ENCODE assay signal across 18 mouse cellular contexts in the genomic region with DNA sequence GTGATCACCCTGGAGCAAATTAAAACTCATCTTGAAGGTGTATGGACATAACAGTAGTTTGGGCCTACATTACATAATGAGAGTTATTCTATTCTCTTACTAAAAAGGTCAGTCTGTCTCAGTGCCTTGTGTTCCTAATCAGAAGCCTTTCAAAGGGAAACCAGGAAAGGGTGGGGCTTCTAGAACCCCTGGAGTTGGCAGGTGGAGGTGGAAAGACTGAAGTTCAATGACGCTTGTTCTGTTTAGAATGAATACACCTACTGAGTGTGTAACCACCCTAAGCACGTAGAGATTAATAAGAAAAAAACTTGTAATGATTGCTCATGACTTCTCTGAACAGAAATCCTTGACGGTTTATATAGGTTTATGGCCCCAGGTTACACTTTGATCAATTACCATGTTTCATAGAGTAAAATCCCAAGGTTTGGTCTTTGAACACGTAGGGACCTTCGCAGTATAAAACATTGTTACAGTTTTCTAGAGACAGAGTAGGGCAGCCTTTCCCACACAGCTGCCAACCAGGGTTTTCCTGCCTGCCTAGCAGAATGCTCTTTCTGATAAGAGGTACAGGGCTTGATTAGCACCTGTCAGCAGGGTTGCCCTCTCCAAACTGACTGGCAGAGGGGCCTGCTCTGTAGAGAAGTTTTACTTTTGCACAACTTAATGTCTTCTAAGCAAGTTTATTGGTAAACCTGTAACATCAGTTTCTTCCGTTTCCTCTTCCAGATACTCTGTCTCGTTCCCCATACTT. TPM values are rescaled to one million over a fixed set of nuclear protein-coding genes. Genes with fewer than 3 reads are reported as not detected.
DNase-seq lines count a peak whose midpoint lies in the region; ATAC-seq and TF ChIP-seq lines count a peak whose summit lies in the region.
"Had no signal": no experiment of that assay in that cellular context is flagged by ENCODE, and none has a peak within 500 bp of the region (broad histone marks: within the 10 kb centered on the region; RNA-seq: fewer than 3 reads in every experiment).

No protein-coding gene starts in this region.

- H3K4me2 ChIP-seq in intestine, postnatal 0 days (replicated peaks; ENCODE audit: low read depth) = no peak overlapping the region
- H3K4me2 ChIP-seq: heart, embryonic 11.5 days; limb, embryonic 15.5 days; midbrain, embryonic 11.5 days had no signal

- no peak overlapping the region for H3K27ac ChIP-seq in MEL (ENCODE audit: control insufficient read depth, low read depth, low read length)
- peak overlapping the region; percentile 62 for H3K27ac ChIP-seq in intestine, postnatal 0 days (ENCODE audit: low read depth, low read length)
- H3K27ac ChIP-seq: limb, embryonic 15.5 days had no signal

- TF ChIP-seq EP300 in MEL (IDR thresholded peaks at IDR 0.05; ENCODE audit: low read depth in 1 of 2, low read length in 2 of 2) = peak; percentile 26 to 74; a peak in 3 of 4 replicates

- H3K9ac ChIP-seq in MEL (ENCODE audit: control insufficient read depth, low read depth, low read length, poor library complexity, severe bottlenecking) = 0 out of 2 replicates have a peak overlapping the region, but pooled peaks have one; percentile 26
- 0 out of 2 replicates have a peak overlapping the region, but pooled peaks have one; percentile 7 for H3K9ac ChIP-seq in intestine, postnatal 0 days (ENCODE audit: low read depth, low read length)
- H3K9ac ChIP-seq: limb, embryonic 15.5 days had no signal

- no peak overlapping the region for H3K4me3 ChIP-seq in MEL (ENCODE audit: control insufficient read depth in 1 of 2, insufficient read depth in 1 of 2, low read depth in 2 of 2, low read length in 2 of 2)
- H3K4me3 ChIP-seq in intestine, postnatal 0 days (ENCODE audit: low read depth, low read length) = no peak overlapping the region
- H3K4me3 ChIP-seq: limb, embryonic 15.5 days had no signal

- ATAC-seq in intestine, postnatal 0 days = peak; percentile 83
- peak; percentile 88 for ATAC-seq in megakaryocyte progenitor cell, adult 5-6 weeks (replicated peaks; ENCODE audit: poor library complexity)
- ATAC-seq: CD4-positive, CD25-positive, alpha-beta regulatory T cell, adult 4 months; Patski had no signal

- no peak for TF ChIP-seq POLR2A in MEL (IDR thresholded peaks at IDR 0.05; ENCODE audit: control insufficient read depth in 1 of 2, insufficient read depth in 1 of 2, low read depth in 1 of 2, low read length in 2 of 2, poor library complexity in 1 of 2)

- TF ChIP-seq RAD21 in MEL (IDR thresholded peaks at IDR 0.05; ENCODE audit: low read depth, low read length) = no peak

- H3K4me1 ChIP-seq in MEL (ENCODE audit: control insufficient read depth in 1 of 2, insufficient read depth in 2 of 2, low read length in 2 of 2) = peaks cover 15 to 32% of the 10 kb centered on the region in 2 experiments
- H3K4me1 ChIP-seq in intestine, postnatal 0 days (replicated peaks; ENCODE audit: control insufficient read depth, insufficient read depth, low read length) = 0 out of 2 replicates have a peak, but pooled peaks cover 10% of the 10 kb centered on the region

- peak; percentile 49 for DNase-seq in MEL (ENCODE audit: low read depth, low spot score)
- peak; percentile 65 for DNase-seq in c-Kit-negative CD71-positive TER-119-positive erythroid progenitor cells, embryonic 14.5 days (ENCODE audit: low read depth, low spot score)
- no peak for DNase-seq in frontal cortex, postnatal 10 days (ENCODE audit: low spot score in 2 of 2)
- no peak for DNase-seq in layer of hippocampus, adult 11-12 months (ENCODE audit: low spot score)
- DNase-seq in cerebellum, postnatal 10 days = no peak
- DNase-seq in retina, postnatal 1 day = no peak
- DNase-seq: cerebellum, adult 8-10 months; embryo, embryonic 11 days; gastrocnemius, postnatal 25 days; lung, postnatal 14 days; thymus, postnatal 36 days had no signal

- H3K27me3 ChIP-seq in MEL (ENCODE audit: control insufficient read depth in 1 of 2, insufficient read depth in 2 of 2, low read length in 2 of 2) = no peaks in the 10 kb centered on the region
- no peaks in the 10 kb centered on the region for H3K27me3 ChIP-seq in intestine, postnatal 0 days (replicated peaks; ENCODE audit: control insufficient read depth, insufficient read depth, low read length)
- H3K27me3 ChIP-seq: limb, embryonic 15.5 days; Patski had no signal

- no peak for TF ChIP-seq CTCF in MEL (IDR thresholded peaks at IDR 0.05 in 2 of 3, conservative IDR thresholded peaks at IDR 0.05 in 1 of 3; ENCODE audit: control insufficient read depth in 1 of 3, insufficient read depth in 1 of 3, low read depth in 2 of 3, low read length in 3 of 3, poor library complexity in 1 of 3, severe bottlenecking in 1 of 3)
- no peak for TF ChIP-seq CTCF in intestine, postnatal 0 days (IDR thresholded peaks at IDR 0.05; ENCODE audit: low read depth)

- 50% methylated on average over 7 of the region's 7 CpGs for WGBS in intestine, postnatal 0 days

- H3K79me2 ChIP-seq in MEL (ENCODE audit: control insufficient read depth, insufficient read depth, low read length, poor library complexity) = no peaks in the 10 kb centered on the region

- H3K36me3 ChIP-seq in MEL (ENCODE audit: control insufficient read depth in 1 of 2, insufficient read depth in 2 of 2, low read length in 2 of 2) = peaks cover 0 to 32% of the 10 kb centered on the region in 2 experiments; a peak in 2 of 4 replicates
- no peaks in the 10 kb centered on the region for H3K36me3 ChIP-seq in intestine, postnatal 0 days (ENCODE audit: control insufficient read depth, insufficient read depth)
- H3K36me3 ChIP-seq: limb, embryonic 15.5 days had no signal

- H3K9me3 ChIP-seq in MEL (replicated peaks; ENCODE audit: insufficient read depth, low read length) = no peaks in the 10 kb centered on the region
- H3K9me3 ChIP-seq in intestine, postnatal 0 days (ENCODE audit: control insufficient read depth) = no peaks in the 10 kb centered on the region
- H3K9me3 ChIP-seq: limb, embryonic 15.5 days had no signal

TF ChIP-seq in MEL, 35 proteins besides CTCF, POLR2A, EP300 and RAD21 (continues in another document):
- no peak for TF ChIP-seq POLR2AphosphoS2 (IDR thresholded peaks at IDR 0.05; ENCODE audit: low read length)
- TF ChIP-seq NELFE (IDR thresholded peaks at IDR 0.05; ENCODE audit: low read depth, low read length) = no peak
- no peak for TF ChIP-seq MAX (IDR thresholded peaks at IDR 0.05; ENCODE audit: low read length)
- TF ChIP-seq MYB (IDR thresholded peaks at IDR 0.05; ENCODE audit: low read depth, low read length) = no peak
- peak; percentile 88 for TF ChIP-seq TAL1 (IDR thresholded peaks at IDR 0.05; ENCODE audit: low read length)
- TF ChIP-seq SMC3 (IDR thresholded peaks at IDR 0.05; ENCODE audit: low read depth, low read length) = no peak
- TF ChIP-seq CHD1 (IDR thresholded peaks at IDR 0.05; ENCODE audit: low read depth, low read length) = no peak
- no peak for TF ChIP-seq UBTF (IDR thresholded peaks at IDR 0.05; ENCODE audit: borderline replicate concordance, insufficient read depth, low read depth, low read length)
- TF ChIP-seq JUND (IDR thresholded peaks at IDR 0.05; ENCODE audit: low read depth, low read length) = no peak
- no peak for TF ChIP-seq ZC3H11A (IDR thresholded peaks at IDR 0.05; ENCODE audit: low read depth, low read length)
- TF ChIP-seq MAFK (IDR thresholded peaks at IDR 0.05; ENCODE audit: borderline replicate concordance, low read depth, low read length) = no peak
- no peak for TF ChIP-seq BHLHE40 (IDR thresholded peaks at IDR 0.05; ENCODE audit: borderline replicate concordance, low read depth, low read length)
- peak; percentile 67 for TF ChIP-seq TCF12 (IDR thresholded peaks at IDR 0.05; ENCODE audit: low read depth, low read length)
- no peak for TF ChIP-seq MAZ (IDR thresholded peaks at IDR 0.05; ENCODE audit: low read depth, low read length)
- TF ChIP-seq ELF1 (IDR thresholded peaks at IDR 0.05; ENCODE audit: low read depth, low read length) = no peak

RNA-seq across cellular contexts. Expression of a gene that starts 14.4 kb away (rescaled TPM):
- 1,889 and 1,922 TPM in 2 replicates for total RNA-seq in MEL (2012; rRNA removed)
- 10 to 100 TPM in 1 of 2 experiments, not detected in 1; 11.7 TPM for polyA plus RNA-seq in MEL (2012; ENCODE audit: insufficient read depth in 1 of 2, insufficient read length in 2 of 2, low read depth in 1 of 2, low replicate concordance in 2 of 2, missing spikeins in 1 of 2)
- 34.7 and 35.3 TPM in 2 replicates for polyA plus RNA-seq in intestine, postnatal 0 days (2015; fragmentation: Nextera tagmentation; extraction: Ambion mirVana)
- total RNA-seq in megakaryocyte progenitor cell, adult 5-6 weeks (2015) = 492 and 526 TPM in 2 replicates
- 951 and 1,054 TPM in 2 replicates for total RNA-seq in megakaryocyte progenitor cell, adult 5-6 weeks (2017)

RNA-seq across cellular contexts. Expression of a gene that starts 20.2 kb away (rescaled TPM):
- 150 and 212 TPM in 2 replicates for total RNA-seq in MEL (2012; rRNA removed)
- polyA plus RNA-seq in MEL (2012; ENCODE audit: insufficient read depth in 1 of 2, insufficient read length in 2 of 2, low read depth in 1 of 2, low replicate concordance in 2 of 2, missing spikeins in 1 of 2) = 1 to 10 TPM in 1 of 2 experiments, not detected in 1; 1.4 TPM
- polyA plus RNA-seq in intestine, postnatal 0 days (2015; fragmentation: Nextera tagmentation; extraction: Ambion mirVana) = 1.6 and 2.3 TPM in 2 replicates
- 105 and 131 TPM in 2 replicates for total RNA-seq in megakaryocyte progenitor cell, adult 5-6 weeks (2015)
- 118 and 137 TPM in 2 replicates for total RNA-seq in megakaryocyte progenitor cell, adult 5-6 weeks (2017)
- polyA plus RNA-seq: CD4-positive, CD25-positive, alpha-beta regulatory T cell, adult 4 months had no signal

RNA-seq across cellular contexts. Expression of a gene that starts 21.6 kb away (rescaled TPM):
- 924 and 1,082 TPM in 2 replicates for total RNA-seq in MEL (2012; rRNA removed)
- under 1 TPM in 1 of 2 experiments, not detected in 1; 0.14 TPM for polyA plus RNA-seq in MEL (2012; ENCODE audit: insufficient read depth in 1 of 2, insufficient read length in 2 of 2, low read depth in 1 of 2, low replicate concordance in 2 of 2, missing spikeins in 1 of 2)
- polyA plus RNA-seq in intestine, postnatal 0 days (2015; fragmentation: Nextera tagmentation; extraction: Ambion mirVana) = 0.97 and 1.3 TPM in 2 replicates
- 1.9 and 3.4 TPM in 2 replicates for total RNA-seq in megakaryocyte progenitor cell, adult 5-6 weeks (2015)
- total RNA-seq in megakaryocyte progenitor cell, adult 5-6 weeks (2017) = 229 and 1,060 TPM in 2 replicates

RNA-seq across cellular contexts. Expression of a gene that starts 21.8 kb away (rescaled TPM):
- 1,093 and 1,255 TPM in 2 replicates for total RNA-seq in MEL (2012; rRNA removed)
- 1 to 10 TPM in 1 of 2 experiments, not detected in 1; 2.2 TPM for polyA plus RNA-seq in MEL (2012; ENCODE audit: insufficient read depth in 1 of 2, insufficient read length in 2 of 2, low read depth in 1 of 2, low replicate concordance in 2 of 2, missing spikeins in 1 of 2)
- polyA plus RNA-seq in intestine, postnatal 0 days (2015; fragmentation: Nextera tagmentation; extraction: Ambion mirVana) = 0.64 and 1.3 TPM in 2 replicates
- 321 and 327 TPM in 2 replicates for total RNA-seq in megakaryocyte progenitor cell, adult 5-6 weeks (2015)
- total RNA-seq in megakaryocyte progenitor cell, adult 5-6 weeks (2017) = 466 and 575 TPM in 2 replicates
- polyA plus RNA-seq: CD4-positive, CD25-positive, alpha-beta regulatory T cell, adult 4 months had no signal

RNA-seq across cellular contexts. Expression of a gene that starts 24.6 kb away (rescaled TPM):
- total RNA-seq in MEL (2012; rRNA removed) = 2,580 and 3,348 TPM in 2 replicates
- 10 to 100 TPM in 1 of 2 experiments, not detected in 1; 14.7 TPM for polyA plus RNA-seq in MEL (2012; ENCODE audit: insufficient read depth in 1 of 2, insufficient read length in 2 of 2, low read depth in 1 of 2, low replicate concordance in 2 of 2, missing spikeins in 1 of 2)
- polyA plus RNA-seq in intestine, postnatal 0 days (2015; fragmentation: Nextera tagmentation; extraction: Ambion mirVana) = 3.1 and 4.4 TPM in 2 replicates
- total RNA-seq in megakaryocyte progenitor cell, adult 5-6 weeks (2015) = 285 and 322 TPM in 2 replicates
- 1,174 and 1,244 TPM in 2 replicates for total RNA-seq in megakaryocyte progenitor cell, adult 5-6 weeks (2017)

Comparison
In these comparisons a context has a peak if more than half of its experiments do, and no peak if none do; other contexts are left out.
1. DNase-seq: peak in MEL (single experiment) and c-Kit-negative CD71-positive TER-119-positive erythroid progenitor cells, embryonic 14.5 days (single experiment); none in frontal cortex, postnatal 10 days (0 of 2), layer of hippocampus, adult 11-12 months (single experiment), cerebellum, postnatal 10 days (0 of 2) and retina, postnatal 1 day (single experiment).